Mouse (Mus musculus) cerebellum, adult 2 months (tissue): ENCODE measurements around the gene Mast4. TPM values are rescaled to one million over a fixed set of nuclear protein-coding genes. Genes with fewer than 3 reads are reported as not detected.

ENCODE experiments used
- DNase-seq, 2 experiments: peaks; one replicate each; pipeline ENCODE4 v3.0.0; 2021
- H3K27ac ChIP-seq: fragments of 200-500 bp; 2 replicates; pipeline ENCODE4 v1.5.1; 2012; ENCODE audit warnings: low read length, control low read depth, inconsistent platforms; ENCODE audit not compliant: insufficient read depth
- H3K27me3 ChIP-seq: fragments of 200-500 bp; 2 replicates; pipeline ENCODE4 v1.6.1; 2012; ENCODE audit warnings: inconsistent platforms, mild to moderate bottlenecking, low read length, moderate library complexity; ENCODE audit not compliant: control insufficient read depth, insufficient read depth
- H3K4me1 ChIP-seq: fragments of 200-500 bp; 2 replicates; pipeline ENCODE4 v1.6.1; 2011; ENCODE audit warnings: low read length; ENCODE audit not compliant: control insufficient read depth, insufficient read depth
- H3K4me3 ChIP-seq: fragments of 200-500 bp; replicated peaks from 2 replicates; pipeline ENCODE3; 2011; ENCODE audit warnings: mild to moderate bottlenecking, low read depth, low read length, control low read depth; ENCODE audit not compliant: insufficient read depth
- CTCF ChIP-seq: fragments of 200-500 bp; IDR thresholded peaks from 2 replicates; pipeline ENCODE4 v1.5.1; 2011; ENCODE audit warnings: low read depth, mild to moderate bottlenecking, control low read depth, low read length, moderate library complexity, borderline replicate concordance; ENCODE audit not compliant: insufficient read depth
- POLR2A ChIP-seq: fragments of 200-500 bp; IDR thresholded peaks from 2 replicates; pipeline ENCODE4 v1.6.1; 2011; ENCODE audit warnings: low read length, control low read depth, borderline replicate concordance; ENCODE audit not compliant: insufficient read depth
- WGBS: fragments of 180-500 bp; shearing (Covaris S2); methylation state at CpG from one replicate; pipeline ENCODE4 v1.1.7; 2018; 5-methylcytosine and 5-hydroxymethylcytosine counted together
- polyA plus RNA-seq: library from polyadenylated mRNA; depleted of rRNA; stranded (reverse); fragments of >200 nt; gene quantifications from 2 replicates; pipeline ENCODE4 v1.2.3, GENCODE M21; 2012

Mast4 gene
- polyA plus RNA-seq, 1 experiment = 21.2 TPM

DNA sequence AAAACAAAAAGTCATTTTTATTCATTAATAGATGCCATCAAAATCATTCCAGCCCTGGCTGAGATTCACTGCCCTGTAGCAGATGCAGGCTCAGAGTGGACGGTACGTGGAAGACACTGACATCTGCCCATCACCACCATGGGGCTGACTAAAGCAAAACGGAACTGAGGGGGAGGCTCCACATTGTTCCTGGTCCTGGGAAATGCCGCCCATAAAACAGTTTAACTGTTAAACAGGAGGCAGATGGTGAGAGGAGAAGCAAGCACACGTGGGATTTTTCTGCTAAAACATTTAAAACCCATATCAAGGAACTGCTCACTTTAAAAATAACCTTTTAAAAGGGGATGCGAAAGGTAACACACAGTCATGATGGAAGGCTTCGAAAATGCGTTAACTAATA is 499.0 kb downstream of the Mast4 start:
- no peaks in the 10 kb centered on the region for H3K4me1 ChIP-seq
- H3K4me3 ChIP-seq = no peak overlapping the region
- no peak for DNase-seq
- H3K27me3 ChIP-seq = no peaks in the 10 kb centered on the region
- no peak overlapping the region for H3K27ac ChIP-seq
- TF ChIP-seq POLR2A = no peak
- no peak for TF ChIP-seq CTCF
- WGBS = 48% methylated on average over 8 of the region's 8 CpGs

DNA sequence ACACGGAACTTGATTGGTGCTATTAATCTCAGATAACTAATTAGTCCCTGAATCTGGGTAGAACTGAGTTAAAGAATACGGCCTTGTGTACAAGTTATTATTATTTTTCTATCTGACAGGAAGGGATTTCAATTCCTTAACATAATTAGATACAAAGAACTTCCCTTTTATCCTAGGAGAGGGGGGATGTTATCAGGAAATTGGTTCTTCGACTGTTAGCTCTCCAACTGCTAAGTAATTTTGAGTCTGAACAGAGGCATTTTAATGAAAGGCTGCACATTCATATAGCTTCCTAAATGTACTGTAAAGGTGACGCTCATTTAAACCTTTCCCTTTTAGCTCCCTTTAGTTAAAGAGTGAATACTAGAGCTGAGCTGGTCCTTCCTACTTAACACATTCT is 516.0 kb downstream of the Mast4 start:
- no peak for TF ChIP-seq CTCF
- TF ChIP-seq POLR2A = no peak
- WGBS = 89% methylated on average over 4 of the region's 4 CpGs
- H3K27me3 ChIP-seq = no peaks in the 10 kb centered on the region
- H3K4me1 ChIP-seq = no peaks in the 10 kb centered on the region
- no peak overlapping the region for H3K4me3 ChIP-seq
- no peak for DNase-seq
- no peak overlapping the region for H3K27ac ChIP-seq

DNA sequence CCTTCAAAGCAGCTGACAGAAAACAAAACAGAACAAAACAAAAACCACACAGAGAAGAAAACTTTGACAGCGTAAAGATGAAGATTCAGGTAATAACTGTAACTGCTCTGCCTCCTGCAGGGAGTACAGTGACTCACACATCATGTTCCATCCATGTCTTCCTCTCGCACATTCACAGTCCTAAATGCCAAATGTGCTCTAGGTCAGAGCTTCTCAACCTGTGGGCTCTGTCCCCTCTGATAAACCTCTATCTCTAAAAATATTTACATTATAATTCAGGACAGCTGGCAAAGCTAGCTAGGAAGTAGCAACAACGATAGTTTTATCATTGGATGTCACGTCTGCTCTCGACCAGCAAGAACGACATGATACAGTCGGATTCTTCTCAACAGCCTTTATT is 517.6 kb downstream of the Mast4 start:
- H3K4me1 ChIP-seq = no peaks in the 10 kb centered on the region
- WGBS = 93% methylated on average over 7 of the region's 7 CpGs
- H3K27me3 ChIP-seq = no peaks in the 10 kb centered on the region
- TF ChIP-seq CTCF (no peak), POLR2A (no peak)
- H3K4me3 ChIP-seq = no peak overlapping the region
- no peak for DNase-seq
- no peak overlapping the region for H3K27ac ChIP-seq

DNA sequence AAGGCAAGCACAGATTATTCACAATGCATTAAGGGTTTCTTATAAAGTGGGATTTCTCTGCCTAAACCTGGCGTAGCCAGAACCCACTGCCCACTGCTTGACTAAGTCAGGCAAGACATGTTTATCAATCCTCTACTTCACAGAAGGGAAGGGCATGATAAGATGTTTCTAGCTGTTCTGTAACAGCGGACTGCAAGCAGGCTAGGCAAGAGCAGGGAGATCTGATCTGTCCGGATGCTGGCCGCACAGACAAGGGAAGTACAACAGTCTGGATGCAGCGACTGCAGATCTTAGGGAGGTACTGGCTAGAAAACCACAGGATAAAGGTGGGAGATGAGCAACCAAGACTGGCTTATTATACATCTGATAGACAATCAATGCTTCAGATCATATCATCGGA is 519.1 kb downstream of the Mast4 start:
- Histone ChIP-seq H3K4me3 (no peak overlapping the region), H3K4me1 (peaks cover 5% of the 10 kb centered on the region), H3K27me3 (no peaks in the 10 kb centered on the region), H3K27ac (no peak overlapping the region)
- WGBS = 96% methylated on average over 6 of the region's 6 CpGs
- TF ChIP-seq CTCF (no peak), POLR2A (no peak)
- no peak for DNase-seq

DNA sequence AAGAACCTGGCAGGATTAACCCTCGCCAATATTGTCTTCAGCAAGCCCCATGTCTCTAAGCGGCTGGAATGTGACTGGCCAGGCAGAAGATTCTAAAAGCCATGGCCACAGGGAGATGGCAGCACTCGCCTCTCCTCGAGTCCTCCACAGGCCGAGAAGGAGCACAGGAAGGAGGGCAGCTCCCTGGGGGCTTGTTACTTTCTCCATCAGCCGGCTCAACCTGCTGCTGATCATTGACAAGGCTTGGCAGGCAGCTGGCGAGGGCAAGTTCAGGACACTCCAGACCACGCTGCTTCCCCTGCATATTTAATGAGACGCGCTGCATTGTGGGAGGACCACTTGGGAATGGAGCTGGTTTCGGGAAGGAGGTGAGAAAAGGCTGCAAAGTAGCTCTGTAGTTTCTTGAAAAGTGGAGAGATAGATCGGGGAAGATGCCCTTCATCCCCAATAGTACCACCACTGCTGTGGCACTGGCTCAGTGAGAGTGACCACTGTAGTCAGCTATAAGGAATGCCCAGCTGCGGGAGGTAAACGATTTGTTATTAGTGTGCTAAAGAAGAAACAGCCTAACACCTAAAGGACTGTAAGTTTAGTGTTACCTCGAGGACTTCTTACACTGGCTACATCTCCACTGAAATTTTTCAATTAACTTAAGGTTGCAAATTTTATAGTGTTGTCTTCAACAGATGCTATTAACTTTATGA is 523.0 kb downstream of the Mast4 start:
- H3K27ac ChIP-seq = no peak overlapping the region
- H3K4me1 ChIP-seq = peaks cover 5% of the 10 kb centered on the region
- peak; percentile 19 to 45 for DNase-seq
- H3K27me3 ChIP-seq = no peaks in the 10 kb centered on the region
- WGBS = 10% methylated on average over 15 of the region's 15 CpGs
- H3K4me3 ChIP-seq = peak overlapping the region; percentile 39
- TF ChIP-seq CTCF (peak; percentile 20; the same call in 1 of the 2 replicates), POLR2A (no peak)

DNA sequence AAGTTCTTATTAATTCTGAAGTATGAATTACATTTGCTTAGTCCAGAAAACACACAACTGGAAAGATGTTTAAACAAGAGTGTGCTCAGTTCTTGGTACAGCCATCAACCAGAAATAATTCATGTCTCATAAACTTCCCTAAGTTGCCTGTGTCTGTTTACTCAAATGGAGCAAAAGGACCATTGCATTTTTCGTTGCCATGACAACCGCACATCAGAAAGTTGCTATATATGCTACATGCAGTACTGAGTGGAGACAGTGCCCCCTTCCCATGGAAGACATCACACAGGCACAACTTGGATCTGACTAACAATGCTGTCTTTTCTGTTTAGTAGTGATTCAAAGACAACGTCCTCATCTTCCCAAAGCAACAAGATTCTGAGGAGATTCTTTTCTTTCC is 527.6 kb downstream of the Mast4 start:
- no peak for TF ChIP-seq POLR2A
- no peak for TF ChIP-seq CTCF
- WGBS = 71% methylated on average over 3 of the region's 3 CpGs
- no peaks in the 10 kb centered on the region for H3K27me3 ChIP-seq
- no peak overlapping the region for H3K4me3 ChIP-seq
- H3K4me1 ChIP-seq = peaks cover 5% of the 10 kb centered on the region
- DNase-seq = no peak
- H3K27ac ChIP-seq = no peak overlapping the region

DNA sequence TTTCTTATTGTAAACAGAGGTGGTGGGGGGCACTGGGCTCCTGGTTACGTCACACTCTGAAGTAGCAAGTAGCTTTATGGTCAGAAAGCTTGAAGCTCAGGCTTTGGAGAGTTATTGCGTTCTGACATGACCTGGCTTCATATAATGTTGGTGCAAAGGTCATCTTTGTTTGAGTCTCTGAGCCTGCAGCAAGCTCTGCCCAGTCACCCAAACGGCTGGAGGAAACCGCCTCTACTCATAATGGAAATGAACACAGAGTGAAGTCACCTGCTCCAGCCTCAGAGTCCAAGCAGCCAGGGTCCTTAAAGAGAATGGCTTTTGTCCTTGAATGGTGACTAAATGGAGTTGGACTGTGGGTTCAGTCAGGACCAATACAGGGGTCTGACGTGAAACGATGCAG is 529.1 kb downstream of the Mast4 start:
- no peak for TF ChIP-seq CTCF
- no peak for TF ChIP-seq POLR2A
- Histone ChIP-seq H3K4me1 (no peaks in the 10 kb centered on the region), H3K27ac (no peak overlapping the region), H3K4me3 (no peak overlapping the region), H3K27me3 (no peaks in the 10 kb centered on the region)
- DNase-seq = no peak
- WGBS = 92% methylated on average over 6 of the region's 6 CpGs

DNA sequence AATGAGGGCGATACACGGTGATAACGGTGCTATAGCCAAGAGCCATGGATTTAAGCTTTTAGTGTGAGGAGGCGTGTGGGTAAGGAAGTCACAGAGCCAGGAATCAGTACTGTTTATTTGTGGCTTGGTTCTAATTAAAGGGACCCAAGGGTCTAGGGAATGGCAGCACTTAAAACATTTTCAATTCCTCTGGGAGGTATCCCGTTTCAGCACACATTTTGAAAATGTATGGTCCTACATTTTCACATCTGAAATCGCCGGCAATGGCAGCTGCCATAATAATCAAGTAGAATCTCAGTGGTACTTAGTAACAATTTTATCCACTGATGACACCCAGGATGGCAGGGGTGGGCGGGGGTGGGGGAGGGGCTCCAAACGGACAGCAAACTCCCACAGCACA is 531.1 kb downstream of the Mast4 start:
- no peaks in the 10 kb centered on the region for H3K27me3 ChIP-seq
- no peak overlapping the region for H3K27ac ChIP-seq
- 81% methylated on average over 9 of the region's 9 CpGs for WGBS
- TF ChIP-seq POLR2A (no peak), CTCF (no peak)
- H3K4me1 ChIP-seq = no peaks in the 10 kb centered on the region
- DNase-seq = no peak
- H3K4me3 ChIP-seq = no peak overlapping the region

DNA sequence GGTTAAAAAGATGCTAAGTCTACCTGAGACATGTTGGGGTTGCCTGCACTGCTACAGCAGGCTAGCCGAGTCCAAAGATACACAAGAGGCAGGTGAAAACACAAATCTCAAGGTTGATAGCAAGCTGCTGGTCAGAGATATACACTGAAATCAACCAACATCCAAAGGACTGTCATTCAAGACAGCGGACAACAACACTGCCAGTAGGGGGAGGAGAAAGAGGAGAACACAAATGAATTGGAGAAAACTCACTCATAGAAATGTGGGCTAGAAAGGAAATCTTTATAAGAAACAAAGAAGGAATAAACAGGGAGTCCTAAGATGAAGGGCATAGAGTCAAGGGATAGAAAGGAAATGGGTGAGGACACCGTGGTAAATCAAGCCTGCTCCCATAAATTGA is 542.1 kb downstream of the Mast4 start:
- no peak overlapping the region for H3K27ac ChIP-seq
- 95% methylated on average over 3 of the region's 3 CpGs for WGBS
- DNase-seq = no peak

More for the DNA sequence above, 542.1 kb downstream of the Mast4 start:
- Histone ChIP-seq H3K4me1 (no peaks in the 10 kb centered on the region), H3K27me3 (no peaks in the 10 kb centered on the region), H3K4me3 (no peak overlapping the region)
- TF ChIP-seq POLR2A (no peak), CTCF (no peak)
